Mouse (Mus musculus) forebrain, postnatal 0 days (tissue): ENCODE data around the gene Thegl. TPM values are rescaled to one million over a fixed set of nuclear protein-coding genes. Genes with fewer than 3 reads are reported as not detected.

ENCODE experiments used
- ATAC-seq: fragments of 200-750 bp; cut with Nextera tagmentation; 2 replicates; pipeline ENCODE4 v1.8.0; 2017; ENCODE audit warnings: mild to moderate bottlenecking, moderate library complexity
- DNase-seq: peaks from one replicate; pipeline ENCODE4 v3.0.0-alpha.2; 2015
- H3K27ac ChIP-seq: fragments of 300-500 bp; sonication (generic); 2 replicates; pipeline ENCODE4 v1.5.1; 2014; ENCODE audit warnings: low read depth, mild to moderate bottlenecking, antibody characterized with exemption, low read length, moderate library complexity, mixed read lengths
- H3K27me3 ChIP-seq: fragments of 300-500 bp; sonication (generic); 2 replicates; pipeline ENCODE4 v1.6.1; 2014; ENCODE audit warnings: mild to moderate bottlenecking, low read length, mixed read lengths; ENCODE audit not compliant: insufficient read depth
- H3K36me3 ChIP-seq: fragments of 300-500 bp; sonication (generic); 2 replicates; pipeline ENCODE4 v1.6.1; 2014; ENCODE audit warnings: mild to moderate bottlenecking, moderate library complexity; ENCODE audit not compliant: insufficient read depth
- H3K4me1 ChIP-seq: fragments of 300-500 bp; sonication (generic); 2 replicates; pipeline ENCODE4 v1.6.1; 2014; ENCODE audit warnings: antibody characterized with exemption; ENCODE audit not compliant: insufficient read depth
- H3K4me2 ChIP-seq: fragments of 300-500 bp; sonication (generic); 2 replicates; pipeline ENCODE4 v1.6.1; 2014; ENCODE audit warnings: low read depth, mild to moderate bottlenecking, moderate library complexity
- H3K4me3 ChIP-seq: fragments of 300-500 bp; sonication (generic); 2 replicates; pipeline ENCODE4 v1.5.1; 2014; ENCODE audit warnings: low read depth, low read length, mixed read lengths
- H3K9ac ChIP-seq: fragments of 300-500 bp; sonication (generic); 2 replicates; pipeline ENCODE4 v1.6.1; 2014; ENCODE audit warnings: mild to moderate bottlenecking
- H3K9me3 ChIP-seq: fragments of 300-500 bp; sonication (generic); 2 replicates; pipeline ENCODE4 v1.6.1; 2016; ENCODE audit warnings: low read length
- CTCF ChIP-seq: sonication (generic); IDR thresholded peaks from 2 replicates; pipeline ENCODE4 v1.5.1; 2016; ENCODE audit warnings: antibody characterized with exemption, control low read depth, low read depth
- WGBS: fragments of 180-500 bp; shearing (Covaris S2); extraction: QIAGEN DNeasy Blood & Tissue Kit; methylation state at CpG from one replicate; pipeline ENCODE4 v1.1.7; 2014; 5-methylcytosine and 5-hydroxymethylcytosine counted together
- polyA plus RNA-seq: library from polyadenylated mRNA; unstranded; fragments of >200 nt; fragmentation: Nextera tagmentation; extraction: Ambion mirVana; gene quantifications from 2 replicates; pipeline ENCODE4 v1.2.1, GENCODE M21; 2015
- total RNA-seq: library from RNA; depleted of rRNA; stranded (reverse); fragments of >200 nt; gene quantifications from 2 replicates; pipeline ENCODE4 v1.2.3, GENCODE M21; 2014

Gene Thegl
- total and polyA plus RNA-seq, 2 experiments from 2014 or later = 0.86 to 1.5 TPM

- ATAC-seq = no peak
- Histone ChIP-seq H3K4me1 (no peaks in the 10 kb centered on the region), H3K36me3 (no peaks in the 10 kb centered on the region), H3K27me3 (no peaks in the 10 kb centered on the region), H3K27ac (no peak overlapping the region), H3K9me3 (no peaks in the 10 kb centered on the region), H3K4me3 (no peak overlapping the region), H3K4me2 (no peak overlapping the region), H3K9ac (no peak overlapping the region)
- WGBS = 86% methylated on average over 3 of the region's 3 CpGs
- TF ChIP-seq CTCF = peak; percentile 47
- DNase-seq = no peak
Measured at GRCm38 (mm10) chr5:77071626-77072025, 55.8 kb downstream of the Thegl start.

- ATAC-seq = no peak
- Histone ChIP-seq H3K36me3 (no peaks in the 10 kb centered on the region), H3K27ac (no peak overlapping the region), H3K9ac (no peak overlapping the region), H3K27me3 (no peaks in the 10 kb centered on the region), H3K4me2 (no peak overlapping the region), H3K4me1 (no peaks in the 10 kb centered on the region), H3K9me3 (no peaks in the 10 kb centered on the region), H3K4me3 (no peak overlapping the region)
- DNase-seq = no peak
- WGBS = 89% methylated on average over 8 of the region's 8 CpGs
- no peak for TF ChIP-seq CTCF
Measured at GRCm38 (mm10) chr5:77073794-77074193, 58.0 kb downstream of the Thegl start.

GRCm38 (mm10) chr5:77074914-77075313 is 59.1 kb downstream of the Thegl start:
- no peaks in the 10 kb centered on the region for H3K9me3 ChIP-seq

DNA sequence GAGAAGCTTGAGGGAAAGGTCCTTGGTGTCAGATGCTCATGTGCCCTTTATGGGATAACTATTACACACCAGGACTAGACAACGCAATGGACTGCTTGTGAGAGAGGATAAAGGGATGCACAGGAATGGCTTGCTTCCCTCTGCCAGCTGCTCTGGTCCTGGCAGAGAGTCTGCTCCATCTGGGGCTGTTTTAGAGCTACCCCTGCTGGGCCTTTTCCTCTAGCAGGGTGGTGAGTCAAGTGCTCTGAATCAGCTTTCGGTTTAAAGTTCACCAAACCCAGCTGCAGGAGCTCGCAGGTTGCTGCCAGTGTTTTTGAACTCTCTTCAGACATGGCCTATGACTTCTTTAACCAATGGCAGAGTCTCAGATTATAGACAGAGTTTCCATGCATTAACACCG is 60.1 kb downstream of the Thegl start:
- Histone ChIP-seq H3K27ac (no peak overlapping the region), H3K4me3 (no peak overlapping the region), H3K27me3 (no peaks in the 10 kb centered on the region), H3K9ac (no peak overlapping the region), H3K9me3 (no peaks in the 10 kb centered on the region), H3K4me1 (no peaks in the 10 kb centered on the region), H3K4me2 (no peak overlapping the region), H3K36me3 (no peaks in the 10 kb centered on the region)
- DNase-seq (no peak), ATAC-seq (no peak)
- TF ChIP-seq CTCF = no peak
- 89% methylated on average over 4 of the region's 4 CpGs for WGBS

More at GRCm38 (mm10) chr5:77074914-77075313, 59.1 kb downstream of the Thegl start:
- no peak for TF ChIP-seq CTCF
- Histone ChIP-seq H3K27me3 (no peaks in the 10 kb centered on the region), H3K27ac (no peak overlapping the region), H3K36me3 (no peaks in the 10 kb centered on the region), H3K4me3 (no peak overlapping the region), H3K4me2 (no peak overlapping the region), H3K9ac (no peak overlapping the region), H3K4me1 (no peaks in the 10 kb centered on the region)
- WGBS = 67% methylated on average over 2 of the region's 2 CpGs
- ATAC-seq = no peak
- no peak for DNase-seq

DNA sequence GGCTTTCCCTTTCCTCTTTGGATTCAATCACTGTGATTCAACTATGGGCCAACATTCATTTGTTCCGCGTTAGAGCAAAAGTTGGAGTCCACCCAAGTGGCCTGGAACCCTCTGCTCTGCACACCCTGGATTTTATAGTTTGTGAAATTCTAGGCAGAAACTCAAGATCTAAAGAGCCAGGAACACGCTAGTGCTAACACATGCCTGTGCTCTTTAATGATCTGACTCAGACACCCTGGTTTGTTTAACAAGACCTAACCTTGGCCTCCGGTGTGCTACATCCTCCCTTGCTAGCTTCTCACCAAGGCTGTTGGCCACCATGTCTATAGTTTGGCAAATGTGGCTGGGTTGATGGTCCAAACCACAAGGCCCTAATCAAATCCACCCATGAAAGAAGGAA is 64.9 kb downstream of the Thegl start:
- H3K4me2 ChIP-seq = no peak overlapping the region
- H3K4me1 ChIP-seq = no peaks in the 10 kb centered on the region
- DNase-seq (no peak), ATAC-seq (no peak)
- H3K4me3 ChIP-seq = no peak overlapping the region
- no peaks in the 10 kb centered on the region for H3K36me3 ChIP-seq
- WGBS = 85% methylated on average over 4 of the region's 4 CpGs
- H3K27ac ChIP-seq = no peak overlapping the region
- no peak for TF ChIP-seq CTCF
- no peak overlapping the region for H3K9ac ChIP-seq
- H3K9me3 ChIP-seq = no peaks in the 10 kb centered on the region
- no peaks in the 10 kb centered on the region for H3K27me3 ChIP-seq

GRCm38 (mm10) chr5:77082735-77083134 is 66.9 kb downstream of the Thegl start:
- Histone ChIP-seq H3K9ac (no peak overlapping the region), H3K27ac (no peak overlapping the region), H3K27me3 (no peaks in the 10 kb centered on the region), H3K36me3 (no peaks in the 10 kb centered on the region), H3K4me1 (no peaks in the 10 kb centered on the region), H3K9me3 (no peaks in the 10 kb centered on the region), H3K4me3 (no peak overlapping the region), H3K4me2 (no peak overlapping the region)
- DNase-seq (no peak), ATAC-seq (no peak)
- 78% methylated on average over 7 of the region's 7 CpGs for WGBS
- no peak for TF ChIP-seq CTCF

DNA sequence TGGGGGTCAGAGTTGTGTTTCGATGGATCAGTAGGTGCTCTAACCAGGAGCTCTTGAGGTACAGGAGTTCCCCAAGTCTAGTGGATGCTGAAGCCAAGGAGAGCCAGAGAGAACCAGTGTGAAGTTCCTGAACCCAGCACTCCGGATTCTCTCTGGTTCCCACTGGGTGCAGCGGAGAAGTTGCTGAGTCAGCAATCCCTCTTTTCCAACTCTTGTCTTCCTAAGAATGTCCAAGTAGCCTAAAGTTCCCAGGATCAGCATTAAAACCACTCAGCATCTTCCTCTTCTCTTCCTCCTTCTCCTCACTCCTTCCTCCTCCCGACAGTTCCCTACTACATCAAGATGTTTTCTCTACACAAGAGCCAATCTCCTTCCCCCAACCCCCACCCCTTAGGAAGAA is 68.6 kb downstream of the Thegl start:
- no peak for TF ChIP-seq CTCF
- DNase-seq = no peak

More for the DNA sequence above, 68.6 kb downstream of the Thegl start:
- H3K27ac ChIP-seq = no peak overlapping the region
- 96% methylated on average over 4 of the region's 4 CpGs for WGBS
- H3K36me3 ChIP-seq = no peaks in the 10 kb centered on the region
- no peak overlapping the region for H3K4me2 ChIP-seq
- no peaks in the 10 kb centered on the region for H3K27me3 ChIP-seq
- H3K4me1 ChIP-seq = no peaks in the 10 kb centered on the region
- no peak overlapping the region for H3K4me3 ChIP-seq
- no peak overlapping the region for H3K9ac ChIP-seq
- ATAC-seq = no peak
- no peaks in the 10 kb centered on the region for H3K9me3 ChIP-seq
